Mouse (Mus musculus) lung, postnatal 0 days (tissue): Measurements from ENCODE around the gene Fzd2.

Source experiments
- CTCF ChIP-seq: IDR thresholded peaks from 2 replicates; pipeline ENCODE4 v1.5.1; 2016; ENCODE audit warnings: antibody characterized with exemption, mild to moderate bottlenecking
- EP300 ChIP-seq: IDR thresholded peaks from 2 replicates; pipeline ENCODE4 v1.6.1; 2016; ENCODE audit warnings: antibody characterized with exemption, mild to moderate bottlenecking, control low read depth

DNA sequence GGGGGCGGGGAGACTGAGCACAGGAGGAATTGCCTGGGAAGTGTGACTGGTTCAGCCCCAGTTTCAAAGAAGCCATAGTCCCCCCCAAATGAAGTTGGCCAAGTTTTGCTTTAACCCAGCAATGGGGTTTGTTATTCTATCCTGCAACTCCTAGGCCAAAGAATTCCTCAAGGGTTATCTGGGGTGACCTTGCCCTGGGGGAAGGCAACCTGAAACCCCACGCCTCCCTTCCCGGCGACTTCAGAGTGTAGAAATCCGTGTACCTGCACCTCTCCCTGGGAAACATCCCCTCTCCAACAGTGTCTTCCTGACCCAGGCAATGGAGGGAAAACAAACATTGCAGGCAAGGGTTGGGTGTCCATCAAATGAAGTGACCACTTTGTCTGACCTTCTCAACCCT lies 21.5 kb upstream of the Fzd2 start:
- TF ChIP-seq CTCF (no peak), EP300 (no peak)
